17 mouse cellular contexts compared by ENCODE assay signal in the genomic region with DNA sequence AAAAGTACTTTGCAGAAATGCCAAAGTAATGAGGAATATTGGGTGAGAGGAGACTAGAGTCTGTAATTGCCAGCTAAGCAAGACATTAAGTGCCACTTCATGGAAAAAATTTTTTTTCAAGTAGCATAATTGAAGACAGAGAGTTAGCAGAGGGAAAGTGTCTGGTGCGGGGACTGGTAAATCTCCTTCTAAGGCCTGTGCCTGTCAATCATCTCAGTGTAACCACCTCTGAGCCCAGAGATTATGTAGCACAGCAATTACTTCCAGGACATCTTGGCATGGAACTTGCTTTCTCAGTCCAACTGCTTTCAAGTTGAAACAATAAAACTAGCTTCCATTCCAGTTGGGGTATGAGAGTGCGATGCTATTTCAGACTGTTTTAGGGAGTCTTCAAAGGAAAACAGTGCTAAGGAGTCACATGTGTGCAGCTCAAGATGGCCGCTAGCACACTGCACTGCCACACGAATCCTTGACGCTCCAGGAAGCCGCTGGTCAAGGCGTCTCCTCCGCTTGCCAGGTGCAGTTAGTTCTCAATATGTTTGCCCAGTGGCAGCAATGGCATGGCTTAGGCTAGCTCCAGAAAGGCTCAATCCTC. TPM values are rescaled to one million over a fixed set of nuclear protein-coding genes. Genes with fewer than 3 reads are reported as not detected.
DNase-seq lines count a peak whose midpoint lies in the region; ATAC-seq lines count a peak whose summit lies in the region.
"Had no signal": no experiment of that assay in that cellular context is flagged by ENCODE, and none has a peak within 500 bp of the region (broad histone marks: within the 10 kb centered on the region; RNA-seq: fewer than 3 reads in every experiment).

No protein-coding gene starts in this region.

- H3K9me3 ChIP-seq in kidney, embryonic 15.5 days (replicated peaks): no peaks in the 10 kb centered on the region
- H3K9me3 ChIP-seq in embryonic facial prominence, embryonic 15.5 days (replicated peaks): no peaks in the 10 kb centered on the region
- no peaks in the 10 kb centered on the region for H3K9me3 ChIP-seq in hindbrain, embryonic 12.5 days (replicated peaks)
- H3K9me3 ChIP-seq: heart, embryonic 10.5 days; neural tube, embryonic 12.5 days had no signal

- H3K4me1 ChIP-seq in kidney, embryonic 15.5 days: peaks cover 12% of the 10 kb centered on the region
- H3K4me1 ChIP-seq in embryonic facial prominence, embryonic 15.5 days: peaks cover 32% of the 10 kb centered on the region
- H3K4me1 ChIP-seq in hindbrain, embryonic 12.5 days: peaks cover 10% of the 10 kb centered on the region; the same call in 1 of the 2 replicates

- 0 out of 2 replicates have a peak, but pooled peaks cover 2% of the 10 kb centered on the region for H3K36me3 ChIP-seq in kidney, embryonic 15.5 days
- no peaks in the 10 kb centered on the region for H3K36me3 ChIP-seq in embryonic facial prominence, embryonic 15.5 days
- no peaks in the 10 kb centered on the region for H3K36me3 ChIP-seq in hindbrain, embryonic 12.5 days
- H3K36me3 ChIP-seq: heart, embryonic 10.5 days; neural tube, embryonic 12.5 days had no signal

- ATAC-seq in kidney, embryonic 15.5 days (replicated peaks; ENCODE audit: low FRiP score): no peak
- ATAC-seq in embryonic facial prominence, embryonic 15.5 days (ENCODE audit: insufficient number of reproducible peaks, low FRiP score, low TSS enrichment, low read depth): peak; percentile 64; the same call in 1 of the 2 replicates
- no peak for ATAC-seq in hindbrain, embryonic 12.5 days (ENCODE audit: low FRiP score)
- ATAC-seq: hindbrain, postnatal 0 days had no signal

- 87% methylated on average over 8 of the region's 8 CpGs for WGBS in kidney, embryonic 15.5 days
- WGBS in embryonic facial prominence, embryonic 15.5 days: 46% methylated on average over 8 of the region's 8 CpGs
- 84% methylated on average over 8 of the region's 8 CpGs for WGBS in hindbrain, embryonic 12.5 days

- H3K27me3 ChIP-seq in kidney, embryonic 15.5 days: no peaks in the 10 kb centered on the region
- H3K27me3 ChIP-seq in embryonic facial prominence, embryonic 15.5 days: no peaks in the 10 kb centered on the region
- no peaks in the 10 kb centered on the region for H3K27me3 ChIP-seq in hindbrain, embryonic 12.5 days
- H3K27me3 ChIP-seq: neural tube, embryonic 12.5 days had no signal

- H3K4me3 ChIP-seq in kidney, embryonic 15.5 days (replicated peaks): no peak overlapping the region
- no peak overlapping the region for H3K4me3 ChIP-seq in embryonic facial prominence, embryonic 15.5 days (replicated peaks)
- no peak overlapping the region for H3K4me3 ChIP-seq in hindbrain, embryonic 12.5 days
- H3K4me3 ChIP-seq: heart, embryonic 10.5 days; neural tube, embryonic 12.5 days had no signal

- no peak overlapping the region for H3K4me2 ChIP-seq in kidney, embryonic 15.5 days
- no peak overlapping the region for H3K4me2 ChIP-seq in embryonic facial prominence, embryonic 15.5 days (replicated peaks)
- H3K4me2 ChIP-seq in hindbrain, embryonic 12.5 days (replicated peaks): no peak overlapping the region
- H3K4me2 ChIP-seq: neural tube, embryonic 12.5 days had no signal

- no peak for DNase-seq in kidney, adult 8-10 months
- peak; percentile 38 for DNase-seq in testis, postnatal 14 days (ENCODE audit: low spot score)
- no peak for DNase-seq in testis, postnatal 10 days (ENCODE audit: low spot score)
- DNase-seq in urinary bladder, postnatal 36 days (ENCODE audit: low spot score in 2 of 2): no peak
- DNase-seq: adrenal gland, postnatal 36 days; cerebellum, postnatal 14 days; gastrocnemius, postnatal 10 days; heart, postnatal 36 days; kidney, adult 2 months; kidney, postnatal 4 days; right cerebral cortex, postnatal 25 days had no signal

- H3K9ac ChIP-seq in kidney, embryonic 15.5 days: no peak overlapping the region
- H3K9ac ChIP-seq in embryonic facial prominence, embryonic 15.5 days: no peak overlapping the region
- H3K9ac ChIP-seq in hindbrain, embryonic 12.5 days: no peak overlapping the region
- H3K9ac ChIP-seq: neural tube, embryonic 12.5 days had no signal

- peak overlapping the region; percentile 9; the same call in 1 of the 2 replicates for H3K27ac ChIP-seq in kidney, embryonic 15.5 days
- peak overlapping the region; percentile 81 for H3K27ac ChIP-seq in embryonic facial prominence, embryonic 15.5 days (replicated peaks)
- no peak overlapping the region for H3K27ac ChIP-seq in hindbrain, embryonic 12.5 days
- H3K27ac ChIP-seq: hindbrain, postnatal 0 days; neural tube, embryonic 12.5 days had no signal

RNA-seq across cellular contexts. Expression of gene Xxylt1, which starts 45.5 kb away (rescaled TPM):
- polyA plus RNA-seq in kidney, embryonic 15.5 days (2015; fragmentation: Nextera tagmentation; extraction: Ambion mirVana): 19.2 and 20.2 TPM in 2 replicates
- 18.3 and 18.7 TPM in 2 replicates for polyA plus RNA-seq in embryonic facial prominence, embryonic 15.5 days (2015; fragmentation: Nextera tagmentation; extraction: Ambion mirVana)
- polyA plus RNA-seq in hindbrain, embryonic 12.5 days (2016; fragmentation: Nextera tagmentation; extraction: Ambion mirVana): 16.8 and 17.9 TPM in 2 replicates
